Mouse (Mus musculus) left cerebral cortex, adult 2 months (tissue): ENCODE data around the gene Hist1h2bb. TPM values are rescaled to one million over a fixed set of nuclear protein-coding genes. Genes with fewer than 3 reads are reported as not detected.

Source experiments
- DNase-seq, 2 experiments: peaks; one replicate each; pipeline ENCODE4 v3.0.0; 2021 to 2022; ENCODE audit warnings: low spot score in 2 of 2, mixed read lengths in 1 of 2; ENCODE audit errors: extremely low spot score in 1 of 2
- H3K27ac ChIP-seq: fragments of 200-600 bp; 2 replicates; pipeline ENCODE4 v1.8.1; 2022
- H3K4me3 ChIP-seq: fragments of 200-600 bp; 2 replicates; pipeline ENCODE4 v1.8.1; 2022
- CTCF ChIP-seq: fragments of 200-600 bp; IDR thresholded peaks from 2 replicates; pipeline ENCODE4 v1.8.1; 2022; ENCODE audit warnings: antibody characterized with exemption, mild to moderate bottlenecking, moderate library complexity
- intact Hi-C: fragments of 180-260 bp; cut with DNase I; formaldehyde crosslinking; loops from one replicate; pipeline ENCODE4 v1.15.1; 2025
- total RNA-seq, 2 experiments: library from RNA; stranded (reverse); gene quantifications; 2 replicates each; pipeline ENCODE4 v1.2.3; 2021

Gene Hist1h2bb
- total RNA-seq, 2 experiments from 2014 or later = 12.3 to 19.0 TPM

DNA sequence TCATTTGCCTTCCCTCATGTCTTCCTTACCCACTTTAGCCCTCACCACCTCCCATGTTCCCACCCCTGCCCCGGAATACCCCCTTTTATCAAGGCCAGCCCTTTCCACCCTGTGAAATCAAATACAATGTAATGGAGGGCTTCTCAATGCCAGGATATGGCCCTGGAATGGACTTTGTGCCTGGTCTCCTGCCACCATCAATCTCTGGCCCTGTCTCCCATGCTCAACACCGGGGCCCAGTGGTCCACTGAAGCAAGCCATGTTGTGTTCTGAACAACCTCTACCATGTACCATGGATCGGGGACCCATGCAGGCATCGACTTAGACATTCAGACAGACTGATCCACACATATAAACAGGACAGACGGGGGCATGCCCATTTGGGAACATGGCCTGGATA, 16.8 kb upstream of the Hist1h2bb start:
- intact Hi-C loops = no loop called here
- Histone ChIP-seq H3K4me3 (no peak overlapping the region), H3K27ac (no peak overlapping the region)
- no peak for DNase-seq
- no peak for TF ChIP-seq CTCF

DNA sequence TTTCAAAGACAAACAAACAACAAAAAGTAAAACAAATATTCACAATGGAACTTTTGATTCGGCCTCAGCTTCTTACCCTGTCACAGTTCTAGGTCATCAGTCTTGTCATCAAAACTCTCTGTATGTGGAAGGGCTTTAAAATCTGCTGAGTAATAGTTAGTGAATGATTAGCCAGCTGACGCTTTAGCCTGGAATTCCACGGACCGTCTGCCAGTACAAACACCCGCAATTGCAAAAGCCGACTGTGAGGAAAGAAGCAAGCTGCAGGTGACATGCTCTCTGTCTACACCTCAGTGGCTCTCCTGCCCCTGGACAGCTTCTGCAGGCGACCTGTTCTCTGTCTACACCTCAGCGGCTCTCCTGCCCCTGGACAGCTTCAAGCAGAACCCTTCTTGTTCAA, 16.1 kb upstream of the Hist1h2bb start:
- intact Hi-C loops = no loop called here
- Histone ChIP-seq H3K4me3 (no peak overlapping the region), H3K27ac (no peak overlapping the region)
- no peak for TF ChIP-seq CTCF
- no peak for DNase-seq

DNA sequence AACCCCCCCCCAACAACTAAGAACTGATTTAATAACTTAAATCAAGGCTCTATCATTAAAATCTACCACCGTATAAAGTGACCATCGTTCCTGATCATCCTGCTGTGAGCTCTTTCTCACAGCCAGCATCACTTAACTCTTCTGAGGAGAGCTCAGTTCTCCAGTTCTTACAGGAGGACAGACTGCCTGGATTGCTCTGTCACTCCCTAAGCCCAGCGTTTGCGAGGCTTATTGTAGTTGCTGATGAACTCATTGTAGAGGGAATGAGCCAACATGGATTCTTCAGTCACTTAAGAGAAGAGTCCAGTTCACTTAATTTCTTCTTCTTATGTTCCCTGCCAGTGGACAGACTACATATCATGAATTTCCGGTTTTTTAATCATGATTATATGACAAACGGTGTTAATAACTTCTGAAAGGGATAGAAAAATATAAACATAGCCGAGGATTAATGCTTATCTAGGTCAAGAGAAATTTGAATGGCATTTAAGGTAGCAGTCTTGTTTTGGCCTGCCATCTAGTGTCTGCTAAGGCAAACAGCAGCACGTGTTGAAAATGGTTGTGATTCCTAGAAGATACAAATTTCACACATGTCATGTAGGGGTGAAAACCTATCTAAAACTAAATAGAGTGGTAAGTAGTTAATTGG, 14.3 kb upstream of the Hist1h2bb start:
- TF ChIP-seq CTCF = peak; percentile 86
- H3K27ac ChIP-seq = no peak overlapping the region
- intact Hi-C loops = loop anchor here (1.0 kb wide), 1 partner anchor 31 kb away; no protein-coding TSS in a partner anchor
- H3K4me3 ChIP-seq = no peak overlapping the region
- DNase-seq = no peak

DNA sequence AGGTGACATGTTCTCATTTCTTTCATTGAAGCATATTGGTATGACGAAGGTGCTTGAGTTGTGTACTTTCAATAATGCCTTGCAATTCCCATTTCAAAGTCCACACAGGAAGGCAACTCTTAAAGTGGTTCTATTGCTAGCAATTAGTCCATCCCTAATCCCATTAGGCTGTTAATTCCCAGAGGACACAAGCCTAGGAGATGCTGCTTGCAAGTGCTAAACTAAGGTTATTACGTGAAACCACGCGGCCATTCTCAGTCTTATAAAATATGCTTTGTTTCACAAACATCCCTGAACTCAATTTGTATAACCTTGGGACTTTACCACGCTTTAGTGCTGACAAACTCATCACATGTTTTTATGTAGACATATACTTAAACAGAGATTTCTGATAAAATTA, 9.4 kb upstream of the Hist1h2bb start:
- H3K27ac ChIP-seq = no peak overlapping the region
- no peak for TF ChIP-seq CTCF
- no peak overlapping the region for H3K4me3 ChIP-seq
- intact Hi-C loops = loop anchor here (5.0 kb wide), 2 partner anchors 115 to 1695 kb away; partner anchors contain the start of genes Hist1h1e, Hist1h2ag, Hist1h2be and Hist1h2bj
- no peak for DNase-seq

DNA sequence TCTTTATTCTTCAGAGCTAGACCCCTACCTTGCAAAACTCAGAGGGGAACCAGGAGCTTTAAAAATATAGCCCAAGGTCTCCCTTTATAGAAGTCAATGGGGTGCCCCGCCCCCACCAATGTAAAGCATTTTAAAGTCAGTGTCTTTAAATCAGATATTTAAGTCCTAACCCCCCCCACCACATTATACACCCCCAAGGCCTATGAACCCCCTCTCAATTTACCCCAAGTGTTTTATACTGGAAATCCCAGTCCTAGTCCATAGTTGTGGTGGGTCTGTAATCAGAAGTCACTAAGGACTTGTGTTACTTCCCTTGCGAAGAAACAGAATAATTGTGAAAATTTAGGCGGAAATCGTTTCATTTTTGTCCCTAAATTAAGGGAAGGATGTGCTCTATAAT, 8.5 kb upstream of the Hist1h2bb start:
- intact Hi-C loops = loop anchor here (5.0 kb wide), 2 partner anchors 116 to 1696 kb away; partner anchors contain the start of genes Hist1h1e, Hist1h2ag, Hist1h2be and Hist1h2bj
- no peak for DNase-seq
- Histone ChIP-seq H3K4me3 (peak overlapping the region; percentile 83), H3K27ac (peak overlapping the region; percentile 93)
- TF ChIP-seq CTCF = no peak

DNA sequence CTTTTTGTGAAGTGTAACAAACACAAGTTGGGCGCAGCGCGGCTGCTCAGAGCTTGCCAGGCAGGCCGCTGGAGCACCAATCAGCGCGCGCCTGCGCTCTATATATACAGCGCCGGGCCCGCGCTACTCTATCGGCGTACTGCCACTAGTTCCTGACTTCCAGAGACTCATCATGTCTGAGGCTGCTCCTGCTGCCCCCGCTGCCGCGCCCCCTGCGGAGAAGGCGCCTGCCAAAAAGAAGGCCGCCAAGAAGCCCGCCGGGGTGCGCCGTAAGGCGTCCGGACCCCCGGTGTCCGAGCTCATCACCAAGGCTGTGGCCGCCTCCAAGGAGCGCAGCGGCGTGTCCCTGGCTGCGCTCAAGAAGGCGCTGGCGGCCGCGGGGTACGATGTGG, 7.9 kb upstream of the Hist1h2bb start, which contains the start of gene Hist1h1c:
Gene Hist1h1c, plus strand, starts transcription at position 132 of the 392 bp plus-strand sequence.
- intact Hi-C loops = loop anchor here (5.0 kb wide), 2 partner anchors 116 to 1696 kb away; partner anchors contain the start of genes Hist1h1e, Hist1h2ag, Hist1h2be and Hist1h2bj

DNA sequence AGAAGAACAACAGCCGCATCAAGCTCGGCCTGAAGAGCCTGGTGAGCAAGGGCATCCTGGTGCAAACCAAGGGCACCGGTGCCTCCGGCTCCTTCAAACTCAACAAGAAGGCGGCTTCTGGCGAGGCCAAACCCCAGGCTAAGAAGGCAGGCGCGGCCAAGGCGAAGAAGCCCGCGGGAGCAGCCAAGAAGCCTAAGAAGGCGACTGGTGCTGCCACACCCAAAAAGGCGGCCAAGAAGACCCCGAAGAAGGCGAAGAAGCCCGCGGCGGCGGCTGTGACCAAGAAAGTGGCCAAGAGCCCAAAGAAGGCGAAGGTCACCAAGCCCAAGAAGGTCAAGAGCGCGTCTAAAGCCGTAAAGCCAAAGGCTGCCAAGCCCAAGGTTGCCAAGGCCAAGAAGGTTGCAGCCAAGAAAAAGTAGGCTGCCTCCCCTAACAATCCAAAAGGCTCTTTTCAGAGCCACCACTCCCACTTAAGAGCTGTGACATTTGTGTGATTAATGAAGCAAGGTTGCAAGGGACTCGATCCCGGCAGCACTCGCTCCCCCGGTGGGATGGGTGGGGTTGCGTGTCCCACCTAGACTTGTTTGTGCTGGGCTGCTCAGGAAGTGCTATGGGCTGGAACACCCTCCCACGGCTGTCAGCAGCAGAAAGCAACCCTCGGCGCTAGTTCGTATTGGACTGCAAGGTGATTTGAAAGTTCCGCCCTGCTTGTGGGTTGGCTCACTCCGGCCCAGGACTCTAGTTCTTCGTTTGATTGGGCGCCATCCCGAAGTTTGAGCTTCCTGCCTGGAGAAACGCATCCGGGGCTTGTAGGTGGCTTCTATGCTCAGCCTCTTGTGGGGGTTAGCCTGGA, 7.2 kb upstream of the Hist1h2bb start:
- DNase-seq = peak; percentile 87 to 92
- Histone ChIP-seq H3K27ac (peak overlapping the region; percentile 93), H3K4me3 (peak overlapping the region; percentile 83)
- TF ChIP-seq CTCF = no peak; the same call in 1 of the 2 replicates
- intact Hi-C loops = loop anchor here (5.0 kb wide), 2 partner anchors 117 to 1697 kb away; partner anchors contain the start of genes Hist1h1e, Hist1h2ag, Hist1h2be and Hist1h2bj

More for the DNA sequence above, 7.9 kb upstream of the Hist1h2bb start, which contains the start of gene Hist1h1c:
- peak within 1 kb of the TSS; percentile 93 for H3K27ac ChIP-seq
- peak; percentile 85 to 87 for DNase-seq
- no peak; the same call in 1 of the 2 replicates for TF ChIP-seq CTCF
- peak within 1 kb of the TSS; percentile 83 for H3K4me3 ChIP-seq

DNA sequence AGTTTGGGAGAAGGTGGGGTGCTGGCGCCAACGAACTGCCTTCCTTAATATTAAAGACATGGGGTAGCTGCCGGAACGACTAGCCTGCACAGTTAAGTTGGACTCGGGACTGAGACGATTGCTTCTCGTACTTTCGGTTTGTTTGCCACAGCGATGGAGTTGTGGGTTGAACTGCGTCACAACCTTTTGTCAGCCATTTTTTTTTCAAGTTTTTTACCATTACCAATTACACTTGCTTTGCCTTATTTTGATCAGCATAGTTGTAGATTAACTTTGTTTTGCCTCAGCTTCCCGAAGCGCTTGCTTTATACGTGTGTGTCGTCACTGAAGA, 6.6 kb upstream of the Hist1h2bb start:
- TF ChIP-seq CTCF = no peak
- Histone ChIP-seq H3K4me3 (peak overlapping the region; percentile 83), H3K27ac (peak overlapping the region; percentile 88)
- no peak for DNase-seq
- intact Hi-C loops = loop anchor here (5.0 to 10.0 kb wide), 3 partner anchors 118 to 1698 kb away; partner anchors contain the start of genes Hist1h1e, Hist1h2ag, Hist1h2be and Hist1h2bj

DNA sequence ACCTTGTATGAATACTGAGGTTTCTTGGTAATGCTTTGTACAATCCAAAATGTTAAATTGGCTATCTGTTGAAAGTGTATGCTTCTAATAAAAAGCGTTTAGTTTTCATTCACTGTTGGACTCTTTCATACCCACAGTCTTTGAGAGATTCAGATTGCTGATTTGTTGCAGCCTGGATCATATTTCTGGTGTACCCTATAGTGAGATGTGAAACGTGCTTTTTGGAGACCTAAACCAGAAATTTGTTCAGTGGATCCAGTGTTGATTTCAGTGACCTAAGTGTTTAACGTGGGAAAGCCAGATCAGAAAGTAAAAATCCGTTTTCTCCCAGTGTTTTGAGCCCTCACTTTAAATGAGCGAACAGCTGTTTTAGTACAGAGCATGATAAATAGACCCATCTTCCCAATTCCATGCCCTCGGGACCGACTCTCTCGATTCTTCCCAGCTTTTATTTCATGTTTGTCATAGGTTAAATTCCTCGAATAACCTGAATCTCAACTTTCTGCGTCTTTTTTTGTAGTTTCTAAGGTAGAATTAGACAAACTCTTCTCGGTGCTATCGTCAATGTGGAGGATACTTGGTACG, 6.2 kb upstream of the Hist1h2bb start:
- no peak for TF ChIP-seq CTCF
- Histone ChIP-seq H3K4me3 (peak overlapping the region; percentile 83), H3K27ac (peak overlapping the region; percentile 88)
- DNase-seq = no peak
- intact Hi-C loops = loop anchor here (10.0 kb wide), 1 partner anchor 306 kb away; no protein-coding TSS in a partner anchor

DNA sequence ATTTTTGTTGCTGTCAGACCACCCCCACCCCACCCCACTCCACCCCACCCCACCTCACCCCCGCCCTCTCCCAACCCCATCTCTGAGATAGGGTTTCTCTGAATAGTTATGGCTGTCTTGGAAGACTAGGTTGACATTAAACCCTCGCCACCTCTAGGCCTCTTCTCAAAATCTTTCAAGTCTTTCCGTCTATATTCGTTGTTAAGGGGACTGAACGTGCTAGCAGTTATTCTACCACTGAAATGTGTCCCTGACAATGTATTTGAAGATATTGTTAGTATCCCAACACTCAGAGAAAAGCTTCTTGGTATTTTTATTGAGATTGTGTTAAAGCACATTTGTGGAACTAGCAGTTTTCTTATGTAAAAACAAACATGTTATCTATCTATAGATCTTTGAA, 5.6 kb upstream of the Hist1h2bb start:
- no peak for TF ChIP-seq CTCF
- intact Hi-C loops = loop anchor here (10.0 kb wide), 1 partner anchor 306 kb away; no protein-coding TSS in a partner anchor
- DNase-seq = no peak
- Histone ChIP-seq H3K4me3 (no peak overlapping the region), H3K27ac (no peak overlapping the region)

DNA sequence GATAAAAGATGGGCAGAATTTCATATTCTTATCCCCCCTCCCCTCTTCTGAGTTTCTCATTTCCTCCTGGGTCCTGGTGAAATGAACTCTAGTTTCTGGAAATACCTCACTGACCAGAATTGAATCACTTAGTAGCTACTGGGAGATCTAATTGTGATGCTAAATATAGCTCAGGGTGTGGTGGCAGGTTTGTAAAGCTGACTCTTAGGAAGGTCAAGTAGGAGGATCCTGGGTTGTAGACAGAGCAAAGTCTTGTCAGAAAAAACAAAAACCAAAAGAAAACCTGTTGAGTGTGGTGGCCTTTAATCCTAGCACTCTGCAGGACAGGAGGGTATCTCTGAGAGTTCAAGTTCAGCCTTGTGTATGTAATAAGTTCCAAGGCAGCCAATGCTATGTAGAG, 4.5 kb upstream of the Hist1h2bb start:
- no peak for DNase-seq
- intact Hi-C loops = loop anchor here (10.0 kb wide), 1 partner anchor 307 kb away; no protein-coding TSS in a partner anchor
- Histone ChIP-seq H3K4me3 (no peak overlapping the region), H3K27ac (no peak overlapping the region)
- no peak for TF ChIP-seq CTCF
